Mouse (Mus musculus) kidney, postnatal 0 days (tissue): ENCODE measurements around the gene Synm. TPM values are rescaled to one million over a fixed set of nuclear protein-coding genes. Genes with fewer than 3 reads are reported as not detected.

Experiments
- ATAC-seq: fragments of 200-750 bp; cut with Nextera tagmentation; replicated peaks from 2 replicates; pipeline ENCODE4 v1.8.0; 2017; ENCODE audit warnings: low read depth, moderate number of reproducible peaks, moderate TSS enrichment, moderate library complexity; ENCODE audit not compliant: low FRiP score
- DNase-seq: peaks from one replicate; pipeline ENCODE4 v3.0.0-alpha.2; 2016; ENCODE audit warnings: low spot score
- H3K27ac ChIP-seq: fragments of 300-500 bp; sonication (generic); 2 replicates; pipeline ENCODE4 v1.5.1; 2014; ENCODE audit warnings: mild to moderate bottlenecking
- H3K27me3 ChIP-seq: fragments of 300-500 bp; sonication (generic); 2 replicates; pipeline ENCODE4 v1.6.1; 2014; ENCODE audit warnings: low read length, mixed read lengths; ENCODE audit not compliant: insufficient read depth
- H3K36me3 ChIP-seq: fragments of 300-500 bp; sonication (generic); 2 replicates; pipeline ENCODE4 v1.6.1; 2014; ENCODE audit warnings: low read length, mixed read lengths; ENCODE audit not compliant: insufficient read depth
- H3K4me1 ChIP-seq: fragments of 300-500 bp; sonication (generic); replicated peaks from 2 replicates; pipeline ENCODE4 v1.6.1; 2014; ENCODE audit warnings: antibody characterized with exemption, low read length, mixed read lengths; ENCODE audit not compliant: insufficient read depth
- H3K4me2 ChIP-seq: fragments of 300-500 bp; sonication (generic); 2 replicates; pipeline ENCODE4 v1.6.1; 2014; ENCODE audit warnings: mild to moderate bottlenecking, low read length, moderate library complexity, mixed read lengths
- H3K4me3 ChIP-seq: fragments of 300-500 bp; sonication (generic); replicated peaks from 2 replicates; pipeline ENCODE4 v1.5.1; 2014; ENCODE audit warnings: low read depth, low read length
- H3K9ac ChIP-seq: fragments of 300-500 bp; sonication (generic); 2 replicates; pipeline ENCODE4 v1.6.1; 2014; ENCODE audit warnings: low read depth, low read length
- H3K9me3 ChIP-seq: fragments of 300-500 bp; sonication (generic); replicated peaks from 2 replicates; pipeline ENCODE4 v1.6.1; 2016; ENCODE audit warnings: low read length, inconsistent platforms, mixed read lengths
- CTCF ChIP-seq: IDR thresholded peaks from 2 replicates; pipeline ENCODE4 v1.5.1; 2016; ENCODE audit warnings: antibody characterized with exemption, low read depth, mild to moderate bottlenecking, moderate library complexity
- WGBS: fragments of 180-500 bp; shearing (Covaris S2); extraction: QIAGEN DNeasy Blood & Tissue Kit; methylation state at CpG from one replicate; pipeline ENCODE4 v1.1.7; 2014; 5-methylcytosine and 5-hydroxymethylcytosine counted together
- polyA plus RNA-seq: library from polyadenylated mRNA; unstranded; fragments of >200 nt; fragmentation: Nextera tagmentation; extraction: Ambion mirVana; gene quantifications from 2 replicates; pipeline ENCODE4 v1.2.1, GENCODE M21; 2015

The Synm gene
- polyA plus RNA-seq, 1 experiment from 2014 or later: 1.2 TPM

- no peaks in the 10 kb centered on the region for H3K36me3 ChIP-seq
- 0 out of 2 replicates have a peak, but pooled peaks cover 6% of the 10 kb centered on the region for H3K4me1 ChIP-seq
- H3K4me2 ChIP-seq: no peak overlapping the region
- H3K9ac ChIP-seq: no peak overlapping the region
- H3K9me3 ChIP-seq: no peaks in the 10 kb centered on the region
- TF ChIP-seq CTCF: no peak
- H3K27me3 ChIP-seq: no peaks in the 10 kb centered on the region
- DNase-seq (no peak), ATAC-seq (no peak)
- H3K27ac ChIP-seq: no peak overlapping the region
- WGBS: 78% methylated on average over 9 of the region's 9 CpGs
- no peak overlapping the region for H3K4me3 ChIP-seq
Measured at GRCm38 (mm10) chr7:67772231-67772630, 12.7 kb upstream of the Synm start.

DNA sequence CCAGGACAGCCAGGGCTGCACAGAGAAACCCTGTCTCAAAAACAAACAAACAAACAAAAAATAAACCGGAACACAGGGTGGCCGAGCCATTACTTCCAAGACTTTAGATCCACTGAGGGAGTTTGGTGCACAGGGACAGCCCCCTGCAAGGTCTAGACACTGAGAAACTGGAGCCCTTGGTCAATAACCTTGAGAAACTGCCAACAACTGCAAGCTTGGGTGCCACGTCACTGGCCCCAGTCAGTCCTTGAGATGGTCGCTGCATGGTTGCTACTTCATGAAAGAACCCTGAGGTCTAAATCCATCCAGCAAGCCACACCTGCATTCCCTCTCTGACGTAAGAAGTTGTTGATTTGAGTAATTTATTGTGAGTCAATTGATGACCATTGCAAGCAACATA is 9.9 kb upstream of the Synm start:
- H3K36me3 ChIP-seq: no peaks in the 10 kb centered on the region
- no peaks in the 10 kb centered on the region for H3K9me3 ChIP-seq
- no peak overlapping the region for H3K27ac ChIP-seq
- H3K9ac ChIP-seq: no peak overlapping the region
- no peak for ATAC-seq
- no peak overlapping the region for H3K4me2 ChIP-seq
- no peak for DNase-seq
- H3K4me1 ChIP-seq: no peaks in the 10 kb centered on the region
- 89% methylated on average over 5 of the region's 5 CpGs for whole genome bisulfite sequencing
- no peaks in the 10 kb centered on the region for H3K27me3 ChIP-seq
- no peak overlapping the region for H3K4me3 ChIP-seq
- no peak for TF ChIP-seq CTCF

DNA sequence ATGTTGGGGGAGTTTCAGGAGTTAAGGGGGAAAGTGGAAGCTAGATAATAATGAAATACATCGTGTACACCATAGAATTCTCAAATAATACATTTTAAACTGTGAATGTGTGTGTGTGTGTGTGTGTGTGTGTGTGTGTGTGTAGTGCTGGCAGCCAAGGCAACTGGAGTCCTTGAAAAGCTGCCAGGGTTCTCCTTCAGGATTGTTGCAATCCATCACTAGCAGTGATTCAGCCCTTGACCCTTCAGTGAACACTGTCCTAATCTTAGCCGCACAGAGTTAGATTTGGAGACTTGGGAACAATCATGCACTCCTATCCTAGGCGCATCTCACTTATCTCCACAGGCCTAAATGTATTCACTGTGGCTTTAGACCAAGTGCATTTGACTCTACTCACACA is 8.6 kb upstream of the Synm start:
- no peak for TF ChIP-seq CTCF
- H3K36me3 ChIP-seq: no peaks in the 10 kb centered on the region
- no peak for DNase-seq
- H3K4me3 ChIP-seq: no peak overlapping the region
- no peak for ATAC-seq
- no peaks in the 10 kb centered on the region for H3K4me1 ChIP-seq
- 74% methylated on average over 3 of the region's 3 CpGs for WGBS
- H3K27me3 ChIP-seq: no peaks in the 10 kb centered on the region
- H3K9me3 ChIP-seq: no peaks in the 10 kb centered on the region
- no peak overlapping the region for H3K4me2 ChIP-seq
- no peak overlapping the region for H3K27ac ChIP-seq
- H3K9ac ChIP-seq: no peak overlapping the region

- H3K4me3 ChIP-seq: no peak overlapping the region
- DNase-seq (no peak), ATAC-seq (no peak)
- peaks cover under 1% of the 10 kb centered on the region; the same call in 1 of the 2 replicates for H3K4me1 ChIP-seq
- no peak overlapping the region for H3K4me2 ChIP-seq
- no peak overlapping the region for H3K9ac ChIP-seq
- no peaks in the 10 kb centered on the region for H3K36me3 ChIP-seq
- 38% methylated on average over 3 of the region's 3 CpGs for WGBS
- H3K27me3 ChIP-seq: no peaks in the 10 kb centered on the region; the same call in 1 of the 2 replicates
- TF ChIP-seq CTCF: no peak
- no peaks in the 10 kb centered on the region for H3K9me3 ChIP-seq
- no peak overlapping the region for H3K27ac ChIP-seq
Measured at GRCm38 (mm10) chr7:67763625-67764024, 4.1 kb upstream of the Synm start.

DNA sequence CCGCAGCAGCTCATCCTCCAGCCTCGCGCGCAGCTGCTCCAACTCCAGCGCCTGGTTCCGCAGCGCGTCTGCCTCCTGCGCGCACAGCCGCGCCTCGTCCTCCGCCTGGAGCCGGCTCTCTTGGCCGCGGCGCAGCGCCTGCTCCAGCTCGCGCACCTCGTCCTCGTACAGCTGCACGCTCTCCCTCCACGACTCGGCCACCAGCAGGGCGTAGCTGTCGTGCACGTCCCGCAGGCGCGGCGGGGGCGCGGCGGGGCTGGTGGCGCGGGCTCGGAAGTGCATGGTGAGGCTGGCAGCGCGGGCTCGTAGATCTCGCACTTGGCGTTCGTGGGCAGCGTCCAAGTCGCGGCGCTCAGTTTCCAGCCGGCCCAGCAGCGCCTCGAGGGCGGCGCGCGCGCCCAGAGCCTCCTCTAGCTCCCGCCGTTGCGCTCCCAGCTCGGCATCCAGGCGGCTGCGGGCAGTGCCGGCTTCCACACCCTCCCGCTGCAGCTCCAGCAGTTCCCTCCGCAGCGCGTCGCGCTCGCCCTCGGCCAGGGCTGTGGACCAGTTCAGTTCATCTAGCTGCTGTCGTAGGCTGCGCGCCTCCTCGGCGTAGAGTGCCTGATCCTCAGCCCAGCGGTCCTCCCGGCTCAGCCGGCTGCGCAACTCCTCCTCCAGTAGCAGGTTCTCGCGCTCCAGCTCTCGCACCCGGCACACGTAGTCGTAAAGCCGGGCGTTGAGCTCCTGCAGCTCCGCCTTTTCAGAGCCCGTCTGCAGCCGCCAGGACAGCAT is 499 bp downstream of the Synm start:
- under 1% methylated on average over 85 of the region's 92 CpGs for WGBS
- DNase-seq: peak; percentile 61
- Histone ChIP-seq H3K27ac (no peak overlapping the region), H3K4me1 (peaks cover 3% of the 10 kb centered on the region; the same call in 1 of the 2 replicates), H3K9me3 (no peaks in the 10 kb centered on the region), H3K4me2 (peak overlapping the region; percentile 88), H3K9ac (peak overlapping the region; percentile 52), H3K27me3 (no peaks in the 10 kb centered on the region; the same call in 1 of the 2 replicates), H3K4me3 (peak overlapping the region; percentile 50), H3K36me3 (no peaks in the 10 kb centered on the region)
- ATAC-seq: peak; percentile 70
- TF ChIP-seq CTCF: no peak

DNA sequence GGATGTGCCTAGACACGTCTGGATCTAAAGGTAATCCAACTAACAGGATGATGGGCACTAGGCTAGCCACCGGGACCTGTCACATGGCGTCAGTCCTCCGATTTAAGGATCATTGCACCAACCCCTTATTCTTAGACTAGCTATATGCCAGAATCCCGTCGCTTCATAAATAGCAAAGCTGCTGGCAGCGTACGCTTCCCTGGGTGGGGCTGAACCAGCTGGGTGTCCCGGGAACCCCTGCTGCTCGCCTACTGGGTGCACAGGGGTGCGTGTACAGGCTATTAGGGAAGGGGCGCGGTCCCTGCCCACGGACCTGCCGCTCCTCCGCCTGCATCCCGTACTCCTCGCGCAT is 1.1 kb downstream of the Synm start:
- DNase-seq (no peak), ATAC-seq (peak; percentile 4; the same call in 1 of the 2 replicates)
- 0% methylated on average over 19 of the region's 19 CpGs for WGBS
- no peaks in the 10 kb centered on the region; the same call in 1 of the 2 replicates for H3K27me3 ChIP-seq
- H3K4me3 ChIP-seq: peak overlapping the region; percentile 50
- H3K27ac ChIP-seq: no peak overlapping the region
- H3K9ac ChIP-seq: peak overlapping the region; percentile 52
- no peaks in the 10 kb centered on the region for H3K36me3 ChIP-seq
- no peaks in the 10 kb centered on the region for H3K9me3 ChIP-seq
- H3K4me2 ChIP-seq: peak overlapping the region; percentile 88
- TF ChIP-seq CTCF: no peak
- H3K4me1 ChIP-seq: peaks cover 3% of the 10 kb centered on the region; the same call in 1 of the 2 replicates
